Mouse (Mus musculus) heart, adult 11 months (tissue): ENCODE results near the gene Rb1.
A peak's percentile ranks its signal among the peaks of the same experiment; 100 is the strongest.

Source experiments
- DNase-seq: peaks from one replicate; pipeline ENCODE4 v3.0.0; 2022

Rb1 gene

GRCm38 (mm10) chr14:73199058-73199457 lies 126.6 kb downstream of the Rb1 start:
- peak; percentile 55 for DNase-seq

- peak; percentile 63 for DNase-seq
Measured at GRCm38 (mm10) chr14:73186875-73187274, 138.7 kb downstream of the Rb1 start.

- DNase-seq = peak; percentile 86
Measured at GRCm38 (mm10) chr14:73181144-73181543, 144.5 kb downstream of the Rb1 start.

GRCm38 (mm10) chr14:73180671-73181070 lies 145.0 kb downstream of the Rb1 start:
- peak; percentile 62 for DNase-seq

GRCm38 (mm10) chr14:73179221-73179681 lies 146.4 kb downstream of the Rb1 start:
- DNase-seq = peak; percentile 94

- peak; percentile 73 for DNase-seq
Measured at GRCm38 (mm10) chr14:73177961-73178360, 147.7 kb downstream of the Rb1 start.

GRCm38 (mm10) chr14:73176266-73176665 lies 149.4 kb downstream of the Rb1 start:
- DNase-seq = peak; percentile 91

- peak; percentile 89 for DNase-seq
Measured at GRCm38 (mm10) chr14:73175814-73176213, 149.8 kb downstream of the Rb1 start.

- DNase-seq = peak; percentile 67
Measured at GRCm38 (mm10) chr14:73175031-73175430, 150.6 kb downstream of the Rb1 start.

GRCm38 (mm10) chr14:73174091-73174995 lies 151.3 kb downstream of the Rb1 start:
- DNase-seq = peak; percentile 78

- DNase-seq = peak; percentile 86
Measured at GRCm38 (mm10) chr14:73173662-73174061, 152.0 kb downstream of the Rb1 start.

- DNase-seq = peak; percentile 97
Measured at GRCm38 (mm10) chr14:73172196-73173011, 153.2 kb downstream of the Rb1 start.

- DNase-seq = peak; percentile 82
Measured at GRCm38 (mm10) chr14:73169926-73170844, 155.4 kb downstream of the Rb1 start.

GRCm38 (mm10) chr14:73168605-73169004 lies 157.0 kb downstream of the Rb1 start:
- peak; percentile 6 for DNase-seq

- DNase-seq = peak; percentile 57
Measured at GRCm38 (mm10) chr14:73165136-73165535, 160.5 kb downstream of the Rb1 start.

- peak; percentile 56 for DNase-seq
Measured at GRCm38 (mm10) chr14:73163363-73163998, 162.1 kb downstream of the Rb1 start.

- peak; percentile 55 for DNase-seq
Measured at GRCm38 (mm10) chr14:73162192-73162800, 163.3 kb downstream of the Rb1 start.

- peak; percentile 80 for DNase-seq
Measured at GRCm38 (mm10) chr14:73161303-73161702, 164.3 kb downstream of the Rb1 start.

GRCm38 (mm10) chr14:73148125-73148524 lies 177.5 kb downstream of the Rb1 start:
- DNase-seq = peak; percentile 89

- no peak for DNase-seq
Measured at GRCm38 (mm10) chr14:73146721-73147120, 178.9 kb downstream of the Rb1 start.

- no peak for DNase-seq
Measured at GRCm38 (mm10) chr14:73145531-73145930, 180.1 kb downstream of the Rb1 start.
